Mouse (Mus musculus) cerebellum, adult 8-10 months (tissue): Measurements from ENCODE around the gene Il23a.
A peak's percentile ranks its signal among the peaks of the same experiment; 100 is the strongest.
"Not testable (repeated sequence)": the region's sequence is repeated elsewhere in the genome, so short reads cannot be mapped to it uniquely, and the experiment has no call there.

Source experiments
- DNase-seq: peaks from one replicate; pipeline ENCODE4 v3.0.0; 2022

Il23a gene

DNA sequence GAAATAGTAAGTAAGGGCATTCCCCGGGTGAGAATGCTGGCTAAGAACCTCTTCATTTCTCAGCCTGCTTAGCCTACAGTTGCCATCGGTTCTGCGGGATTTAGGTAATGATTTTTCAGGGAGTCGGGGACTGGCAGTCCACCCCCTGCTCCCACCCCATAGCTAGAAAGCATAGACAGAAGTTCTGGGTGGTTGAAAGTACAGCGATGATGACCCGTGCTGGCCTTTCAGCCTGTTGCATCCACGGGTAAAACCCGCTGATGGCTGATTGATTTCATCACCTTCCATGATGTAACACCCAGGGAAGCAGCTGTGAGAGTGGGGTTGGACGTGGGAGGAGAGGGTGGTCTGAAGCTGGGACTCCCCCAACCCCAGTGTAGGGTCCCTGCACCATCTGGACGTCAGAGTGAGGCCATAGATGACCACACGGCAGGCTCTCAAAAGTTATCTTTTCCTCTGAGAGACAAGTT is at the start of gene Il23a:
Gene Il23a, minus strand, starts transcription at position 51 of the 470 bp plus-strand sequence.
- no peak for DNase-seq

DNA sequence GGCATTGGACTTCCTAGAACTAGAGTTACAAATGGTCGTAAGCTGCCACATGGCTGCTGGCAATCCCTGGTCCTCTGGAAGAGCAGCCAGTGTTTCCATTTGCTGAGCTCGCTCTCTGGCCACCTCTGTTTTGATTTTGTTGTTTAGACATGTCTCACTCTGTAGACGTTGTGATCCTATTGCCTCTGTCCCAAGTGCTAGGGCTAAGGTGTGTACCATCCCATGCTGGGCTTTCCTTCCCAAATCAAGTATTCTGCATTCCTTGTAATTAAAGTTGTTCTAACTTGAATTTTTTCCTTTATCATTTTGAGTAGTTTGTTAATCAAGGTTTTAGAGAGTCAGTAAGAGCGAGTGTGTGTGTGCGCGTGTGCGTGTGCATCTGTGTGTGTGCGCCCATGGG is 49.0 kb upstream of the Il23a start:
- no peak for DNase-seq

DNA sequence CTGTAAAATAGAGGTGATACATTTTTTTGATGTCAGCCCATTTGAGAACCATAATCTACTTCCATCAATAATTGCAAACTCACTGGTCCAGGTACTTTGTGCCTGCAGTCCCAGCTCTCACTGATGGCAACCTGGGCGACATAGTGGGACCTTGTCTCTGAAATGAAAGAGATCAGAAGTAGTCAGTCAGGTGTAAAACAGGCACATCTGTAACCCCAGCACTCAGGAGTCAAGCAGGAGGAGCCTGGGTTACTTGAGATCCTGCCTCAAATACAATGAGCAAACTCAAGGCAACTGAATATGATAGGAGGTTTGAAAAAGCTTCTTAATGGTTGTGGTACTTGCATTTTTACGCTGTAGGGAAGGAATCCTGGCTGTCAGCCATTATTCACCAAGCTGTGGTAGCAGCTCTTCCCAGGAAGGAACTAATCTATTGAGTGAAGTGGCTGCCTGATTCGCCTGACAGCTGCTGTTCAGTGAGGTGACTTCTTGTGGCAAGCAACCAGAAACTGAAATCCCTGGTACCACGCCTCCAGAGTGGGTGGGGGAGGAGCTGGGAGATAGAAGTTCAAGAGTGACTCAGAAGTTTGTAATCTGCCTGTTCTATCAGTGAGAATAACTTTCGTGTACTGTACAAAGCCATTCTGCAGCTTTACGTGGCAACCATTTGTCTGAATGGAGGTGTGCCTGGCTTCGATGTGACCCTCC is 46.2 kb upstream of the Il23a start:
- DNase-seq = no peak

DNA sequence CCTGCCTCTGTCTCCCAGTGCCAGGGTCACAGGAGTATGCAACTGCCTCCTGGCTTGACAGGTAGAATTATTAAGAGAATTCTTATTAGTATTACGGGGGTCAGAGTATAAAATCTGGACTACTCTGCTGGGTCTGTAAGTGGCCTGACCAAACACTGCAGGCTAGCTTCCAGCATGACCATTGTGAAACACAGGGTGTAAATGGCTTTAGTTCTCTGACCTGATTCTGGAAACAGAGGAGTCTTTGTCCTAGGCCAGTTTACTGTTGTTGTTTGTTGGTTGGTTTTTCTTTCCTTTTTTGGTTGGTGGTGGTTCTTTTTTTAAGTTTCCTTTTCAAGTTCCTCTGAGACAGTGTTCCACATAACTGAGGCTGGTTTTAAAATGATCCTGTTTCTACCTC is 44.9 kb upstream of the Il23a start:
- DNase-seq = no peak

DNA sequence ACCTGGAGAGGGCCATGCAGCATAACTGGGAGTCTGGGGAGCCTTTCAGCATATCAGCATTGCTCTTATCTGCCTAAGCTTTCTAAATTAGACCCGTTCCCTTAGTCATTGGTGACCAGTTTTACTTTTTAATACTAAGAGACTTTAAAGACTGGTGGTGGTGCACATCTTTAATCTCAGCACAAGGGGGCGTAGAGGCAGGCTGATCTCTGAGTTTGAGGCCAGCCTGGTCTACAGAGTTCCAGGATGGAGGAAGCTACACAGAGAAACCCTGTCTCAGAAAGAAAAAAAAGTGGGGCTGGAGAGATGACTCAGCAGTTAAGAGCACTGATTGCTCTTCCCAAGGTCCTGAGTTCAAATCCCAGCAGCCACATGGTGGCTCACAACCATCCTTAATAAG is 41.7 kb upstream of the Il23a start:
- DNase-seq = no peak

DNA sequence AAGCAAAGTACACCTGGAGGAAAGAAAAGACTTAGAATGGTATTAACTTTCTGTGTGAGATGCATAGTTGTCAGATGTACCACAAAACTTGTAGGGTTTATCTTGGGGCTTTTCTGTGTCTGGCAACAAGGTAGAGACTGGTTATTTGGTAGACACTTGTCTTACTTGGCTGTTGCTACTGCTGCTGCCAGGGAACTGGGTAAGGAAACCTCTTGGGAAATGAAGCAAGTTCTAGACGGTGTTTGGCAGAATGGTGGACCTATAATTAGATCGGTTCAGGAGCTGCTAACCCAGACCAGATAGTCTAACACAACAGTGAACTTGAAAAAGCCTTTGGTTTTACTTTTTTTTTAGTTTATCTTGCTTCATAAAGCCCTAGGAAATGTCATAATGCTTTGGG is 40.4 kb upstream of the Il23a start:
- no peak for DNase-seq

DNA sequence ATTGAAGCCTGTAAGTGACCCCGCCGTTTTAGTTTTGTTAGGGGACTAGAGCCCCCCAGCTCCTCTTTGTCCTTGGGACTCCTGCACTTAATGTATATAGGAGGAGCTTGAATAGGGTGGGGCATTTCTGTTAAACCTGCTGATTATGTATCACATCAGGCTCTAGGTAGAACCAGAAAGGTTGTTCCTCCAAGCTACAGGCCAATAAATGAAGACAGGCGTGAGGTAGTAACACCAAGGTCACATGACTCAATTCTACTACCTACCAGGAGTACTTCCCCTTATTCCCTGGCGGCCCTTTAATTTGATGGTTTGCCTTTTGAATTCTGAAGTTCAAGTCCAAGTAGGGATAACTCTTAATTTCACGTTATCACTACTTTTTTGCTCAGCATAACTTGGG is 39.9 kb upstream of the Il23a start:
- no peak for DNase-seq

DNA sequence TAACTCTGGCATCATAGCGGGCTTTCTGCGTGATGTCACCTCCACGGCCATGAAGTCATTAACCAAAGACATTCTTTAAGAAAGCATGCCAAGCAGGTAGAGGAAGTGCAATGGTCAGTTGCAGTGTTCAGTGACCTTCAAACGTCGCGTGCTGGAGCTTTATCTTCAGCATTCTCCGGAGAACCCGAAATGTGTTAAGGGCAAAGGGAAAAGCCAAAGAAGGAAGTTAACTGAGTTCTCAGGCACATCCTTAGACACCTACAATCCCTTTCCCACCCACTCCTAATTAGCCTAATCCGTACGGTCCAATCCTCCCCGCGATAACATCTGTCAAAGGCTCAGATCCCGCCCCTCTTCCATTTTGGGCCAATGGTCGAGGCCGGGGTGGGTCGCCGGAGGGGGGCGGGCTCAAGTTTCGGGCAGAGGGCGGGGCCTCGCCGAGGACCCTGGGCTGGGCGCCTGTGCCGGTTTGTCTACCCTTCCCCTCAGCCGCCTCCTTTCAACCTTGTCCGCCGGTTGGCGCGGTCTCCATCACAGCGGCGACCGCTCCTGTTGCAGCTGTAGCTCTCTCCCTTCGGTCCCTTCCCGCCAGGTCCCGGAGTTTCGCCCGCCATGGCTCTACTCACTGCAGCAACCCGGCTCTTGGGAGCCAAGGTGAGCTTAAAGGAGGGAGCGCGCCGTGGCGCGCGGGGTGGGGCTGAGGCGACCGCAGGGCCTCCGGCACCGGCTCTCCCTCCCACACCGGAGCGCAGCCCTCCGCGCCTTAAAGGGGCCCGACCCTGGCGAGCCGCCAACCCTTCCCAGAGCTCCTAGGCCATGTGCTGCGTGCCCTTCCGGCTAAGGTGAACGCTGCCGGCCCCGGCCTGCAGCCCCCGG is 39.0 kb upstream of the Il23a start, which contains the start of gene Cs:
Gene Cs, plus strand, starts transcription at position 429 of the 876 bp plus-strand sequence.
- peak; percentile 95 for DNase-seq

DNA sequence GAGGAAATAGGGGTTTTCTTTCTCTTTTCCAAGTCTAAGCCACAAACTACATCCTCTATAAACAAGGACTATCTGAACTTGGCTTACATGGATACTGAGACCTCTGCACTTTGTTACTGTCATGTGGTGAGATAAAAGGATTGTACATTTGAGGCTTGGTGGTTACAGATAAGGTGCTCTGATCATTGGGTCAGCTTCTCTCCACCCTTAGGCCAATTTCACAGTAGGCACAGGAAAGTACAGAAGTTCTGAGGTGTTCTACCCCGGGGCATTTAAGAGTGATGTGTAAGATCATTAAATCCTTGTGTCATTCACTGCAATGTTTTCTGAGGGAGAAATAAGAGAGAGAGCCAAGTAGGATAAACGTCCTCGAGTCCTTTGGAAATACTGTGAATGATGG is 38.0 kb upstream of the Il23a start:
- no peak for DNase-seq

DNA sequence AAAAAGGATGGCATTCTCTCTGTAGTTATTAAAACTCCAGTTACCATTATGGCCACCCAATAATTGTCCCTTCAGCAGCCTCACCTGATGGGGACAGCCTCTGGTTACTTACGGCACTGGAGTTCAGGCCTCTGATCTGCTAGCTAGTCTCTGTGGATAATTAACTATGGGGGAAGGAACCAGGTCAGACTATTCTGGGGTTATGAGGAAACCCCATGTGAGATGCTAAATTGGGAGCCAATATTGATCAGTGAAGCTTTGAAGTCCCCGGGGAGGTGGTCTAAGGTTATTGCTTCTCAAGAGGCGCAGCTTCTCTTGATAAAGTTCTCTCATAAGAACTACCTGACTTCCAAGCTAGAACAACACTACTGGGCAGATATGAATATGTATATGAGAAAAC is 37.6 kb upstream of the Il23a start:
- DNase-seq = no peak

DNA sequence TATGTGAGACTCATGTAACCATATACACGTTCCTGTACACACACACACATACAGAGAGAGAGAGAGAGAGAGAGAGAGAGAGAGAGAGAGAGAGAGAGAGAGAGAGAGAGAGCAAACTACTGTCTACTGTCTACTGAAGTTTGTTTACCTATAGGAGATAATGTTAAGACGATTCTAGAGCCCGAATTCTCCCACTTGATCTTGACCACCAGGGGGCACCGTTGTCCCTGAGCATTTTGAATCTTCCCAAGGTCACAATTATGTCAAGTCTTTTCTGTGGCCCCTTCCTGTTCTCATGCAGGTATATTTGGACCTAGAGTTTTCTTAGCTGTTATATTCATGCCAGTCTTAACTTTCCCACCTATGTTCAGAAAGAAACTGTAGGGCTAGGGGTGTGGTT is 37.0 kb upstream of the Il23a start:
- peak; percentile 79 for DNase-seq

DNA sequence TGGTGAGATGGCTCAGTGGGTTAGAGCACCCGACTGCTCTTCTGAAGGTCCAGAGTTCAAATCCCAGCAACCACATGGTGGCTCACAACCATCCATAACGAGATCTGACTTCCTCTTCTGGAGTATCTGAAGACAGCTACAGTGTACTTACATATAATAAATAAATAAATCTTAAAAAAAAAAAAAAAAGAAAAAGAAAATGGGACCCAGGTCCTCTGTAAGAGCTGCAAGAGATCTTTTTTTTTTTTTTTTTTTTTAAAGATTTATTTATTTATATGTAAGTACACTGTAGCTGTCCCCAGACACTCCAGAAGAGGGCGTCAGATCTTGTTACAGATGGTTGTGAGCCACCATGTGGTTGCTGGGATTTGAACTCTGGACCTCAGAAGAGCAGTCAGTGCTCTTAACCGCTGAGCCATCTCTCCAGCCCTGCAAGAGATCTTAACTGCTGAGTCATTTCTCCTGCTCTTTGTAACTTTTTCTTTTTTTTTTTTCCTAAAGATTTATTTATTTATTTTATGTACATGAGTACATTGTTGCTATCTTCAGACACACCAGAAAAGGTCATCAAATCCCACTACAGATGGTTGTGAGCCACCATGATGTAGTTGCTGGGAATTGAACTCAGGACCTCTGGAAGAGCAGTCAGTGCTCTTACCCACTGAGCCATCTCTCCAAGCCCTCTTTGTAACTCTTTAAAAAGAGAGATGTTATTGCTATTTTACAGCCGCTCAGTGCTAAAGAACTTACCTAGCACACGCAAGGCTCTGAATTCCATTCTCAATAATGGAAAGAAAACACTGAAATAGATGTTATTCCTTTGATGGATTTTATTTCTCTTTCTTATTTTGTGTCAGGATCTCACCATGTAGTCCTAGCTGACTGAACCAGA is 34.1 kb upstream of the Il23a start:
- DNase-seq = not testable (repeated sequence)

DNA sequence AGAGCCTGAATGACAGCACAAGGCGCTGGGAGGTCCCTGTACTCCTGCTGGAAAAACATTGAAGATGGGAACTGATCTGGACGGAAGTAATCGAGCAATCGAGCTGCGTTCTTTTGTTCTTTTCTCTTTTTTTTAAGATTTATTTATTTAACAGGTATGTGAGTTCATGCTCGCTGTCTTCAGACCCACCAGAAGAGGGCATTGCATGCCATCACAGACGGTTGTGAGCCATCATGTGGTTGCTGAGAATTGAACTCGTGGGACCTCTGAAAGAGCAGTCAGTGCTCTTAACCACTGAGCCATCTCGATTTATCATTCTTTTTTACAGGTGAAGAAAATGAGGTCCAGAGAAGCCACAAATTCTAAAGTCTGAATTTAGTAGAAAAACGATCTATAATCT is 29.1 kb upstream of the Il23a start:
- no peak for DNase-seq

DNA sequence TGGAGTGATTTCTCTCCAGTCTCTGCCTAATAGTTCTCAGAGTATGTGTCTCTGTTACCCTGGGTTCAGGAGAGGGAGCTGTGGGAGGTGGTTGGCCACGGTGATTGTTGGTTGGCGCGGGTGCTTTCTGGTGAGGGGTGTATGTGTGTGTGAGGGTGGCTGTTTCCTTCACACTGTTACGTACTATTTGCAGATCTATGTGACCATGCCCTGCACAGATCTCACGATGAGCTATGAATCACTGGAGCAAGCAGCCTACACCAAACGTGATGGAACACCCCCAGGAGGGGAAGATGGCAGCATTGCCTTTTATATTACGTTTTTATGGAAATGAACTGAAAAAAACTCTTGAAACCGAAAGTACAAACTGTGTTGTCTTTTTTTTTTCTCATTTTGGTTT is 28.3 kb upstream of the Il23a start:
- no peak for DNase-seq

DNA sequence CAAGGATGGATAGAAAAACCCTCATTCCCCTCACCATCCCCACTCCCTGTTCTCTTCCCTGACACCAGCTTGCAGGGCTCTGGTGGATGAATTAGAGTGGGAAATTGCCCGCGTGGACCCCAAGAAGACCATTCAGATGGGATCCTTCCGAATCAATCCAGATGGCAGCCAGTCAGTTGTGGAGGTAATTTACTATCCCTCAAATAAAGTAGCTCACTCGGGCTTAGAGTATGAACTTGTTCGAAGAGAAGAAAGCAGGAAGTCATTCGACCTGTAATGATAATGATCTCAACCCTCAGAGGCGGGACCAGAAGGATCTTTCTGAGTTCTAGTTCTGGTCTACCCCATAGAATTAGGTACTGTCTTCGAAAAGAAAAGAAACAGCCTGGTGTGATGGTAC is 25.0 kb upstream of the Il23a start:
- DNase-seq = no peak

DNA sequence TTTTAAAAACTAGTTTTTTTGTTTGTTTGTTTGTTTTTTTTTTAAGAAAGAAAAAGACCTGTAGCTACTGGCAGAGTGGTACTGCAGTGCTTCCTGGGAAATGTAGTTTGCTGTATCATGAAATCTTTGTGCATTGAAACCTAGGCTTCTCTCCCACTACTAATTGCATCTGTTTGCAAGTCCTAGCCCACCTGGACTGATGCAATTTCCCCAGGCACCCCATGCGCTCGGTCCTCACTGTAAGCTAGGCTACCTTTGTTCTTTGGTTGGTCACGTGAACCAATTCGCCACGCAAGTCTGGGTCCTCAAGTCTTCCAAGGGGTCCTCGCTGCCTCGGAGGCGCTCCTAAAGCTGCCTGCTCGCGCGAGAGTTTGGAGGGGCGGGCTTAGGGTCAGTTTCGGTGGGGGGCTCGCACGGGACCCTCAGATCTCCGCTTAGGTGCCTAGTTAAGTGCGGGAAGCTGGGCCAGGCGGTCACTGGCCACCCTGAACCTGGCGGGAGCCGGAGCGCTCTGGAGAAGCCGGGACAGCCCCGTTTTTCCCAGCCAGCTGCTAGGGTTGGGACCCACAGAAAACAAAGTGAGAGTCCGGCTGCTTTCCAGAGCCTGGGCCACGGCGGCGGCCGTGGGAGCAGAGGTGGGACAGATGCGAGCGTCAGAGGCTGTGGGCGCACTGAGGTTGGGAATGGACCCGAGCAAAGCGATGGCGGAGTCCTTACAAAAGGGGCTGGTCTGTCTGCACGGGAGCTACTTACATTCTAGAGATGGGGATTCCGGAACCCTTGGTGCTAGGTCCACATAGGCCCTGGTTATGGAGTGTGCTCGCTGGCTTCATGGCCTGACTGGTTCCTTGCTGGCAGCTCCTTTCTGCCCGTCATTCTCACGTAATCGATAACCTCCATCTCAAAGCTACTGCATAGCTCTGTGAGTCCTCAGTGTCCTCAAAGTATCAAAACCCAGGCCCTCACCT is 23.9 kb upstream of the Il23a start, which contains the start of gene Cnpy2:
Gene Cnpy2, plus strand, starts transcription at position 319 of the 968 bp plus-strand sequence.
- peak; percentile 75 for DNase-seq

DNA sequence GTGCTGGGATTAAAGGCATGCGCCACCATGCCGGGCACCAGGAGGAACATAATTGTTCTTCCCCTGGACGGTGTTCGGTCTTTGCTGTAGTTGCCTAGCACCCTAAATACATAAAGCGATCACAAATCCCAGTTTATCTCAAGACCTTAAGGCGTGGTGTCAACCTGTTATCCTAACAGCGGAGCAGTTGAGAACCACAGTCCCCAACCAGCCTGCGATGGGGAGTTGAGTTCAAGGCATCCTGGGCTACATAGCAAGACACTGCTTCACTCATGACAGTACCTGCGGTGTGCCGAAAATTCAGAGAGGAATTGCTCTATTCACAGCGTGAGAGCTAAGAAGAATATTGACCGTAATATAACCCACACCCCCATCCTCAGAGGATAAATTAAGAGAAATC is 23.1 kb upstream of the Il23a start:
- DNase-seq = no peak

DNA sequence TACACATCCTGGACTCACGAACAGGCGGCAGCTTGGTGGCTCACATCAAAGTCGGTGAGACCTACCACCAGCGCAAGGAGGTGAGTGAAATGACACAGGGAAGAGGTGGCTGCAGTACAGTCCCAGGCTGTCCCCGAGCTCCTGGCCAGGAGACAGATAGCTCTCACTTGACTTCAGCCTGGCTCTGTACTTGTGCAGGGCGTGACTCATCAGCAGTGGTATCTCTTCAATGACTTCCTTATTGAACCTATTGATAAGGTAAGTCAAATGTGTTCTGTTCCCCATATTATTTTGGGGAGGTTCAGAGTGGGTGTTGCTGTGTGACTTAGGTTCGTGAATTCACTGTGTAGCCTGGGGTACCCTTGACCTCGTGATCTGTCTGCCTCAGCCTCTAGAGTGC is 17.0 kb upstream of the Il23a start:
- DNase-seq = no peak

DNA sequence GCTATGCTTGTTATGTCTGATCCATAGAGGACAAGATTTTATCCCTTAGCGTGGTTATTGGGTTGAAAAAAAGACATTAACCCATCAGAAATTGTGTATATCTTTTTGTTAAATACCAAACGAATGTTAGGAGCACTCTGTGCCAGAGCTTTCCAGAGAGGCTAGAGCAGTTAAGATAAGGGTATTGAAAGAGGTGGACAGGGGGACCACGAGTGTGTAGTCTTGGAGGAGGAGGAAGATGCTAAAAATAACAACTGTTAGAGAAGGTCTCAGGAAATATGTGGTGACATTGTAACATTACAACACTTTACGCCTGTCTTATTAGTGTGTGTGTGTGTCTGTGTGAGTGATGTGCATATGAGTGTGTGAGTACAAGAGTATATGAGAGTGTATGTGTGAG is 12.3 kb upstream of the Il23a start:
- DNase-seq = no peak

DNA sequence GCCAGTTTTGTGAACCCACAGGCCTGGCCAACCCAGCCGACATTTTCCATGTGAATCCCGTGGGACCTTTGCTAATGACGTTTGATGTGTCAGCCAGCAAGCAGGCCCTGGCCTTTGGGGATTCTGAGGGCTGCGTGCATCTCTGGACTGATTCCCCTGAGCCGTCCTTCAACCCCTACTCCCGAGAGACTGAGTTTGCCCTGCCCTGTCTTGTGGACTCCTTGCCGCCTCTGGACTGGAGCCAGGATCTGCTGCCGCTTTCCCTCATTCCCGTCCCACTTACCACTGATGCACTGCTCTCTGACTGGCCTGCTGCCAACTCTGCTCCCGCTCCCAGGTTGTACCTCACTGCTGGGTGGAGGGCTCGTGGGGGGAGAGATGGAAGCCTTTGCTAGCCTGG is 11.6 kb upstream of the Il23a start:
- peak; percentile 44 for DNase-seq

DNA sequence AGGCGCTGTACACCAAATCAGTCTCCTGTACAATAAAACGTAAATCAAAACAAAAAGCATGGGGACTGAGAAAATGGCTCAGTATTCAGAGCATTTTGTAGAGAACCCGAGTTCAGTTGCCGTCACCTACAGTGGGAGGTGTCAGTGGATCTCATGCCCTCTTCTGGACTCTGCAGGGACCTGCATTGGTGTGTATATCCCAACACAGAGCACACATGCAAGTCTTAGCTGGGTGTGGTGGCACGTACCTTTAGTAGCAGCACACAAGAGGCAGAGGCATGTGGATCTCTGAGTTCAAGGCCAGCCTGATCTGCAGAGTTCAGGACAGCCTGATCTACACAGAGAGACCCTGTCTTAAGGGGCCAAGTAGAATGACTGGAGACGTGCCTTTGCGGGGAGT is 11.1 kb upstream of the Il23a start:
- no peak for DNase-seq
